In genomic region chr8:46739956-46740512, GRCm38 (mm10) we compare ENCODE assay signal across 8 mouse cellular contexts. TPM values are rescaled to one million over a fixed set of nuclear protein-coding genes. Genes with fewer than 3 reads are reported as not detected.
DNase-seq lines count a peak whose midpoint lies in the region; ATAC-seq and TF ChIP-seq lines count a peak whose summit lies in the region.

No protein-coding gene starts in this region.

- ATAC-seq in erythroblast, adult 5-6 weeks (replicated peaks; ENCODE audit: low FRiP score, poor library complexity, severe bottlenecking), result peak; percentile 39
- no peak; the same call in 1 of the 2 replicates for ATAC-seq in hindbrain, embryonic 14.5 days (ENCODE audit: low FRiP score)
- peak; percentile 4; the same call in 1 of the 2 replicates for ATAC-seq in limb, embryonic 14.5 days (ENCODE audit: low FRiP score, low read depth)

- H3K4me1 ChIP-seq in ES-Bruce4 (ENCODE audit: control insufficient read depth, insufficient read depth, low read length), result peaks cover 2% of the 10 kb centered on the region
- H3K4me1 ChIP-seq in hindbrain, embryonic 14.5 days (replicated peaks; ENCODE audit: control insufficient read depth, insufficient read depth, low read length), result peaks cover 9% of the 10 kb centered on the region
- H3K4me1 ChIP-seq in limb, embryonic 14.5 days (ENCODE audit: control insufficient read depth, insufficient read depth, low read length), result peaks cover 7% of the 10 kb centered on the region

- H3K4me3 ChIP-seq in ES-Bruce4 (ENCODE audit: low read depth, low read length), result peak overlapping the region; percentile 53
- H3K4me3 ChIP-seq in hindbrain, embryonic 14.5 days (replicated peaks; ENCODE audit: low read length), result peak overlapping the region; percentile 92
- H3K4me3 ChIP-seq in limb, embryonic 14.5 days (replicated peaks; ENCODE audit: low read length), result peak overlapping the region; percentile 89
- H3K4me3 ChIP-seq in myocyte, result peak overlapping the region; percentile 90

- peak overlapping the region; percentile 74 for H3K9ac ChIP-seq in ES-Bruce4 (ENCODE audit: low read depth, poor library complexity, severe bottlenecking)
- H3K9ac ChIP-seq in hindbrain, embryonic 14.5 days, result peak overlapping the region; percentile 99
- peak overlapping the region; percentile 96 for H3K9ac ChIP-seq in limb, embryonic 14.5 days (ENCODE audit: low read depth, low read length, severe bottlenecking)

- 1% methylated on average over 22 of the region's 22 CpGs for WGBS in hindbrain, embryonic 14.5 days
- WGBS in limb, embryonic 14.5 days, result under 1% methylated on average over 21 of the region's 22 CpGs

- H3ac ChIP-seq in myocyte (ENCODE audit: control insufficient read depth, insufficient read length), result peak overlapping the region; percentile 85

- DNase-seq in heart, adult 11 months, result peak; percentile 96
- DNase-seq in heart, adult 8-10 months (ENCODE audit: low spot score), result no peak
- DNase-seq in hindbrain, embryonic 14.5 days (ENCODE audit: low spot score), result no peak
- no peak for DNase-seq in limb, embryonic 14.5 days (ENCODE audit: low spot score)
- no peak for DNase-seq in urinary bladder, postnatal 10 days (ENCODE audit: low spot score)

- H3K9me3 ChIP-seq in ES-Bruce4 (replicated peaks; ENCODE audit: control insufficient read depth, insufficient read depth, low read length, poor library complexity, severe bottlenecking), result no peaks in the 10 kb centered on the region
- 0 out of 2 replicates have a peak, but pooled peaks cover 4% of the 10 kb centered on the region for H3K9me3 ChIP-seq in hindbrain, embryonic 14.5 days (ENCODE audit: control insufficient read depth, low read length)
- H3K9me3 ChIP-seq in limb, embryonic 14.5 days (ENCODE audit: control insufficient read depth, low read length), result no peaks in the 10 kb centered on the region

- no peak for TF ChIP-seq POLR2A in ES-Bruce4 (IDR thresholded peaks at IDR 0.05; ENCODE audit: insufficient read depth, low read length)
- TF ChIP-seq POLR2A in limb, embryonic 14.5 days (IDR thresholded peaks at IDR 0.05; ENCODE audit: borderline replicate concordance, extremely low read depth, insufficient read depth, insufficient read length), result no peak
- no peak for TF ChIP-seq POLR2A in myocyte (IDR thresholded peaks at IDR 0.05; ENCODE audit: insufficient read length, low read depth)

- TF ChIP-seq CTCF in ES-Bruce4 (IDR thresholded peaks at IDR 0.05; ENCODE audit: low read depth, low read length), result no peak

- H3K79me2 ChIP-seq in myocyte (ENCODE audit: control insufficient read depth, insufficient read depth), result peaks cover 47% of the 10 kb centered on the region

- H3K27me3 ChIP-seq in ES-Bruce4 (ENCODE audit: control insufficient read depth, insufficient read depth, low read length, poor library complexity, severe bottlenecking), result peaks cover 27% of the 10 kb centered on the region
- H3K27me3 ChIP-seq in hindbrain, embryonic 14.5 days (ENCODE audit: control insufficient read depth, insufficient read depth, low read length), result no peaks in the 10 kb centered on the region
- no peaks in the 10 kb centered on the region for H3K27me3 ChIP-seq in limb, embryonic 14.5 days (ENCODE audit: control insufficient read depth, insufficient read depth, low read length)
- no peaks in the 10 kb centered on the region for H3K27me3 ChIP-seq in myocyte (ENCODE audit: control insufficient read depth, insufficient read depth, insufficient read length)

- TF ChIP-seq EP300 in ES-Bruce4 (IDR thresholded peaks at IDR 0.05; ENCODE audit: insufficient read depth, low read depth, low read length), result no peak

- peak overlapping the region; percentile 92 for H3K4me2 ChIP-seq in hindbrain, embryonic 14.5 days (replicated peaks)
- H3K4me2 ChIP-seq in limb, embryonic 14.5 days (replicated peaks; ENCODE audit: low read depth, low read length, severe bottlenecking), result peak overlapping the region; percentile 72
- peak overlapping the region; percentile 65 for H3K4me2 ChIP-seq in myocyte (ENCODE audit: low read depth)

- H3K36me3 ChIP-seq in ES-Bruce4 (ENCODE audit: control insufficient read depth, insufficient read depth, low read length, poor library complexity, severe bottlenecking) (no peaks in the 10 kb centered on the region), myocyte (ENCODE audit: control insufficient read depth, insufficient read depth) (no peaks in the 10 kb centered on the region)
- H3K36me3 ChIP-seq in hindbrain, embryonic 14.5 days (replicated peaks; ENCODE audit: control insufficient read depth, insufficient read depth), result no peaks in the 10 kb centered on the region
- no peaks in the 10 kb centered on the region for H3K36me3 ChIP-seq in limb, embryonic 14.5 days (ENCODE audit: control insufficient read depth, insufficient read depth, low read length)

- H3K27ac ChIP-seq in ES-Bruce4 (ENCODE audit: insufficient read depth, low read length), result no peak overlapping the region
- H3K27ac ChIP-seq in hindbrain, embryonic 14.5 days, result peak overlapping the region; percentile 83
- H3K27ac ChIP-seq in limb, embryonic 14.5 days (replicated peaks; ENCODE audit: low read depth, low read length), result peak overlapping the region; percentile 92

TF ChIP-seq in myocyte, 11 proteins besides CTCF, POLR2A, EP300 and RAD21:
- no peak for TF ChIP-seq REST (IDR thresholded peaks at IDR 0.05; ENCODE audit: insufficient read depth, insufficient read length)
- TF ChIP-seq E2F4 (IDR thresholded peaks at IDR 0.05; ENCODE audit: insufficient read depth), result no peak
- TF ChIP-seq USF1 (IDR thresholded peaks at IDR 0.05; ENCODE audit: low read depth), result no peak
- TF ChIP-seq MYOD1 (IDR thresholded peaks at IDR 0.05; ENCODE audit: control insufficient read depth in 1 of 3, insufficient read length in 2 of 3, low read depth in 2 of 3), result no peak
- TF ChIP-seq MYOG (IDR thresholded peaks at IDR 0.05; ENCODE audit: control insufficient read depth in 1 of 3, insufficient read depth in 1 of 3, insufficient read length in 2 of 3, low read depth in 2 of 3), result no peak
- no peak for TF ChIP-seq TCF12 (IDR thresholded peaks at IDR 0.05; ENCODE audit: insufficient read depth, poor library complexity, severe bottlenecking)
- TF ChIP-seq MAX (IDR thresholded peaks at IDR 0.05; ENCODE audit: low read depth), result no peak
- no peak for TF ChIP-seq SRF (IDR thresholded peaks at IDR 0.05; ENCODE audit: control insufficient read depth, insufficient read length, low read depth)
- TF ChIP-seq POLR2AphosphoS2 (IDR thresholded peaks at IDR 0.05; ENCODE audit: insufficient read length, low read depth), result no peak
- TF ChIP-seq CEBPB (IDR thresholded peaks at IDR 0.05; ENCODE audit: insufficient read depth, poor library complexity, severe bottlenecking), result no peak
- no peak for TF ChIP-seq TCF3 (IDR thresholded peaks at IDR 0.05; ENCODE audit: insufficient read length, low read depth)
TF ChIP-seq in myocyte: peak in this region for 0.

RNA-seq across cellular contexts. Expression of gene Irf2, which starts 0.5 kb away (rescaled TPM):
- total RNA-seq in heart, adult 8-10 months (2022), result 10 to 100 TPM; 26.0 to 34.6 (median 27.6) TPM
- polyA plus RNA-seq in ES-Bruce4 (2011; ENCODE audit: insufficient read depth, insufficient read length, low read depth, missing spikeins) (17.6 and 19.1 TPM in 2 replicates), myocyte (2012; fragmentation: generic; extraction: Trizol) (8.8 TPM)
- total RNA-seq in erythroblast, adult 5-6 weeks (2015; ENCODE audit: low replicate concordance), result 44.7 and 89.5 TPM in 2 replicates
- total RNA-seq in erythroblast, adult 5-6 weeks (2017; ENCODE audit: low replicate concordance), result 38.5 and 52.1 TPM in 2 replicates
- 10.7 and 11.0 TPM in 2 replicates for polyA plus RNA-seq in hindbrain, embryonic 14.5 days (2014; fragmentation: Nextera tagmentation; extraction: Ambion mirVana)
- polyA plus RNA-seq in limb, embryonic 14.5 days (2012; rRNA removed), result 13.8 and 15.1 TPM in 2 replicates
- 16.8 and 19.0 TPM in 2 replicates for polyA plus RNA-seq in limb, embryonic 14.5 days (2014; fragmentation: Nextera tagmentation; extraction: Ambion mirVana)
